Mouse (Mus musculus): ENCODE measurements around the gene Pde4d. TPM values are rescaled to one million over a fixed set of nuclear protein-coding genes. Genes with fewer than 3 reads are reported as not detected.

Gene Pde4d
- total and polyA plus RNA-seq, 3 experiments, result 18.5 to 18.8 TPM; not detected in 1

- no peak overlapping the region for H3K27ac ChIP-seq (ENCODE audit: control insufficient read depth, low read depth, low read length)
- H3K27me3 ChIP-seq (ENCODE audit: control insufficient read depth in 1 of 2, insufficient read depth in 2 of 2, low read length in 2 of 2), result peaks cover 0 to 11% of the 10 kb centered on the region in 2 experiments; a peak in 2 of 4 replicates
- H3K4me1 ChIP-seq (ENCODE audit: control insufficient read depth in 1 of 2, insufficient read depth in 2 of 2, low read length in 2 of 2), result no peaks in the 10 kb centered on the region
- H3K36me3 ChIP-seq (ENCODE audit: control insufficient read depth in 1 of 2, insufficient read depth in 2 of 2, low read length in 2 of 2), result no peaks in the 10 kb centered on the region
- TF ChIP-seq ZC3H11A (IDR thresholded peaks at IDR 0.05; ENCODE audit: low read depth, low read length) (peak; percentile 47), RAD21 (IDR thresholded peaks at IDR 0.05; ENCODE audit: low read depth, low read length) (peak; percentile 81), JUND (IDR thresholded peaks at IDR 0.05; ENCODE audit: low read depth, low read length) (no peak), ETS1 (IDR thresholded peaks at IDR 0.05; ENCODE audit: low read depth, low read length) (no peak), POLR2AphosphoS2 (IDR thresholded peaks at IDR 0.05; ENCODE audit: low read length) (no peak), CTCF (IDR thresholded peaks at IDR 0.05 in 2 of 3, conservative IDR thresholded peaks at IDR 0.05 in 1 of 3; ENCODE audit: control insufficient read depth in 1 of 3, insufficient read depth in 1 of 3, low read depth in 2 of 3, low read length in 3 of 3, poor library complexity in 1 of 3, severe bottlenecking in 1 of 3) (peak; percentile 3 to 69 (median 52); a peak in 4 of 6 replicates), SMC3 (IDR thresholded peaks at IDR 0.05; ENCODE audit: low read depth, low read length) (peak; percentile 47)
- peak overlapping the region; percentile 42 to 67 for H3K4me3 ChIP-seq (ENCODE audit: control insufficient read depth in 1 of 2, insufficient read depth in 1 of 2, low read depth in 2 of 2, low read length in 2 of 2)
- no peaks in the 10 kb centered on the region for H3K9me3 ChIP-seq (replicated peaks; ENCODE audit: insufficient read depth, low read length)
- DNase-seq (ENCODE audit: low read depth, low spot score), result peak; percentile 65
- no peaks in the 10 kb centered on the region for H3K79me2 ChIP-seq (ENCODE audit: control insufficient read depth, insufficient read depth, low read length, poor library complexity)
- no peak overlapping the region for H3K9ac ChIP-seq (ENCODE audit: control insufficient read depth, low read depth, low read length, poor library complexity, severe bottlenecking)
Measured at GRCm38 (mm10) chr13:109212788-109213473, 763.2 kb downstream of the Pde4d start.

GRCm38 (mm10) chr13:109219019-109219725 lies 769.4 kb downstream of the Pde4d start:
- TF ChIP-seq UBTF (IDR thresholded peaks at IDR 0.05; ENCODE audit: borderline replicate concordance, insufficient read depth, low read depth, low read length) (no peak), POLR2AphosphoS5 (IDR thresholded peaks at IDR 0.05; ENCODE audit: borderline replicate concordance, low read depth, low read length) (no peak), ZC3H11A (IDR thresholded peaks at IDR 0.05; ENCODE audit: low read depth, low read length) (no peak), TBP (IDR thresholded peaks at IDR 0.05; ENCODE audit: low read depth, low read length) (no peak), RAD21 (IDR thresholded peaks at IDR 0.05; ENCODE audit: low read depth, low read length) (no peak), USF2 (IDR thresholded peaks at IDR 0.05; ENCODE audit: borderline replicate concordance in 1 of 2, insufficient read depth in 1 of 2, low read depth in 1 of 2, low read length in 2 of 2) (no peak)
- Histone ChIP-seq H3K9ac (ENCODE audit: control insufficient read depth, low read depth, low read length, poor library complexity, severe bottlenecking) (no peak overlapping the region), H3K79me2 (ENCODE audit: control insufficient read depth, insufficient read depth, low read length, poor library complexity) (no peaks in the 10 kb centered on the region), H3K36me3 (ENCODE audit: control insufficient read depth in 1 of 2, insufficient read depth in 2 of 2, low read length in 2 of 2) (no peaks in the 10 kb centered on the region), H3K4me1 (ENCODE audit: control insufficient read depth in 1 of 2, insufficient read depth in 2 of 2, low read length in 2 of 2) (no peaks in the 10 kb centered on the region), H3K9me3 (replicated peaks; ENCODE audit: insufficient read depth, low read length) (no peaks in the 10 kb centered on the region), H3K27ac (ENCODE audit: control insufficient read depth, low read depth, low read length) (no peak overlapping the region), H3K27me3 (ENCODE audit: control insufficient read depth in 1 of 2, insufficient read depth in 2 of 2, low read length in 2 of 2) (peaks cover 1 to 11% of the 10 kb centered on the region in 2 experiments; a peak in 3 of 4 replicates), H3K4me3 (ENCODE audit: control insufficient read depth in 1 of 2, insufficient read depth in 1 of 2, low read depth in 2 of 2, low read length in 2 of 2) (no peak overlapping the region)
- DNase-seq (ENCODE audit: low read depth, low spot score), result no peak

Measured in MEL (cell line).